Mouse (Mus musculus) erythroblast, adult 5-6 weeks (primary cell): ENCODE data around the gene Mvb12b. TPM values are rescaled to one million over a fixed set of nuclear protein-coding genes. Genes with fewer than 3 reads are reported as not detected.
A peak's percentile ranks its signal among the peaks of the same experiment; 100 is the strongest.

ENCODE experiments used
- ATAC-seq: replicated peaks from 2 replicates; pipeline ENCODE4 v1.8.0; 2016; ENCODE audit warnings: moderate number of reproducible peaks, mild to moderate bottlenecking, moderate TSS enrichment, inconsistent platforms; ENCODE audit not compliant: poor library complexity, low FRiP score, severe bottlenecking
- total RNA-seq, 2 experiments: library from RNA; stranded (forward) in 1 of 2; stranded (reverse) in 1 of 2; fragments of 150-400 nt in 1 of 2; fragments of 200-764, 138-1000 nt in 1 of 2; gene quantifications; 2 replicates each; pipeline versions ENCODE4 v1.2.3 to v1.2.4; 2015 to 2017; ENCODE audit warnings: low replicate concordance in 2 of 2

The Mvb12b gene
- total RNA-seq, 2 experiments from 2014 or later = 17.1 to 23.8 TPM

DNA sequence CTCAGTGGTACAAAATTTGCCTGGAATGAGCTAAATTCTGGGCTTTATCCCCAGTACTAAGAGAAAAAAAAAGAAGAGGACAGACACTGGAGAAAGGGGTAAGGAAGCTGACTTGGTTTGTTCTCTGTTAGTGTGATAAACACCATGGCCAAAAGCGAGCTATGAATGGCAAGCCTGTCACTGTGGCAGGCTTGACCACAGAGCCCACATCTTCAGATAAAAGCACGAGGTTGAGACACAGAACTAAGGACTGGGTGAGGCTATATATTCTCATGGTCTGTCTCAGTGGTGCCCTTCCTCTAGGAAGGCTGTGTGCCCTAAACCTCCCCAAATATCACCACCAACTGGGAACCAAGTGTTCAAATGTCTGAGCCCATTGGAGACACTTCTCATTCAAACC, 31.0 kb downstream of the Mvb12b start:
- no peak for ATAC-seq

DNA sequence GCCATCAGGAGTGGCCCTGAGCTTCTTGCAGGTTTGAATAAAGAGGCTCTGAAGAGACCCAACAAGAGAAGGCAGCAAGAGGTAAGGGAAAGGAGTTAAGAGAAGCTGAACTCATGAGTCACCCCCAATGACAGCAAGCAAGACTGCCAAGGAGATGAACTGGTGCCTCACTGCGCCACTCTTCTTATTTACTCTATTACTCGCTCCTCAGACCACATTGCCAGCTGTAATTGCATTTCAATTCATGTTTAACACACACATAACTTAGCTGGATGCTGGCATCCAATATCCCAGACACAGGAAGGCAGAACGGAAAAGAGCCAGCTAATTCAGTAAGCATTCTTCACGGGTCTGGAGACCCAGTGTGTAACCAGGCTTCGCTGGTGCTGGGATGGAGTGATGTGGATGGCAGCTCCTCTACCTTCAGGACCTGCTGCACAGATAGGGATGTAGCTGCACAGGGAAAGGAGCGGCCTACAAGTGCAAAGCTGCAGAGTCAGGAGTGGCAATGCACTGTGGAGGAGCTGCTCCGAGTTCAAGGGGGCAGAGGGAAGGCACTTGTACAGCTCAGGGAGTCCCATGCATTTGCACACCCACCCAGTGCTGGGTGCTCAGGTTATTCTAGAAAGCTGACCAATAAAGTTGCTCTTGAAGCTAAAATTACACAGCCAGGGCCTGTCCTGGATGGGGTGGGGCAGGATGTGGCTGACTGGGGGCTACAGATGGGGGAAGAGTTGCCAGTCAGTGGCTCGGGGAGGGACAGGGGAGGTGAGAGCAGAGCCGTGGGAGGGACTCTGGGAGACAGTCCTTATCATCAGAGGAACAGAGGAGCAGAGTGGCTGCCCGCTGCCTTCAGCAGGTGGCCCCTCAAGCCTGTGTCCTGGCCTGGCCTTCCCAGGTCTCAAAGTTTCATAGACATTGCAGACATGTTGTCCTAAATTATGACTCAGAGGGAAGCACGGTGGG, 34.5 kb downstream of the Mvb12b start:
- ATAC-seq = peak; percentile 89

DNA sequence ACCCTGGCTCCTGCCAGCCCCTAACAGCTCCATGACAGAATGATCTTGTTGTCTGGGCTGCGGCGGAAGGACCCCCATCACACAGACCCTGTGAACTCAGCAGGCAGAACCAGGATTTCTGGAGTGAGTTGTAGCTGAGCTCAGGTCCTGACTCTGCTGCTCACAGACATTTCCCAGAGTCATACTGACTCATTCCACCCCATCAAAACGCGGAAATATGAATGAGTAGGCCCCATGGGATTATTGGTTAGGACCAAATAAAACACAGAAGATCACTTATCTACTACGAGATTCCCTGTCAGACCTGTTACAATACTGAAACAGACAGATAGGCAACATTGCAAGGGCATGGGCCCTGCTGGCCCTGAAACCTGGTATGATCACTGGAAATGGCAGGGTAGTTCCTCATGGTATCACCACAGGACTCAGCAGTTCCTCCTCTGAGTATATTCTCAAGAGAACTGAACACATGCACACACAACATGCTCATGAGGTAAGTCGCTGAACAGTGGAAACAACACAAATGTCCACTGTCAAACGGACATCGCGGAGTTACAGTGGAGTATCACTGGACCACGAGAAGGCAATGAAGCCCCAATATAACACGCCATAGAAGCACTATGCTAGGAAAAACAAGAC, 40.4 kb downstream of the Mvb12b start:
- no peak for ATAC-seq

DNA sequence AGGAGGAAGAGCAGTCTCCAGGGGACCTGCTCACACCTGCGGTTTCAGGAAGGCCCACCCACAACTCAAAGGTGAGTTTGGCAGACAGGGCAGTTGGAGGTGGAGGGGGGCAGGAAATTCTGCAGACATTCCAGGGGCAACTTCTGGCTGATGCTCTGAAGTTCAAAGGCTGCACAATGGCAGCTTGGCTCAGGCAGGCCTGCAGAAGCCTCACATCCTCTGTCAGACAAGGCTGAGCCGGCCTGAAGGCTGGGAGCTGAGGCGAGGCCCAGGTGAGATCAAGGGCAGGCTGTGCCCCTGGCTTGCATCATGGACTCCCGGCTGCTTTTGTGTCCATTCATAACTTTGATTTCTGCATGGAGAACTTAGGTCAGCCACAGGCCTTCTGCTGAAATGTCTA, 41.1 kb downstream of the Mvb12b start:
- no peak for ATAC-seq

DNA sequence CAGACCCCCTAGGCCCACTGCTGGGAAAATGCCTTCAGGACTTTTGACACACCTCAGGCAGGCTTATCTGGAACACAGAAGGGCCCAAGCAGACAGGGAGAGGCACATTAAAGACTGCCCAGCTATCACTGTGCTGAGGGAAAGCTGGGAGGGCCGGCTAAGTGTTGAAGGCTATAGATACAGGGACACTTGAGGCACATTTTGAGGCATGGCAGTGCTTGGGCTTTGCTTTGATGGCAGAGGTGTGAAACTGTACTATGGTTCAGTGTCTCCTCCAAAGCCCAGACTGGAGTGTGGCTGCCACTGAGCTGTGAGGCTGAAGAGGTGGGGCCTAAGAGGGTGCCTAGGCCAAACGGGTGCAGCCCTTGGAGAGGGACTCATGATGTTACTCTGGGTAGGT, 44.1 kb downstream of the Mvb12b start:
- peak; percentile 66 for ATAC-seq

DNA sequence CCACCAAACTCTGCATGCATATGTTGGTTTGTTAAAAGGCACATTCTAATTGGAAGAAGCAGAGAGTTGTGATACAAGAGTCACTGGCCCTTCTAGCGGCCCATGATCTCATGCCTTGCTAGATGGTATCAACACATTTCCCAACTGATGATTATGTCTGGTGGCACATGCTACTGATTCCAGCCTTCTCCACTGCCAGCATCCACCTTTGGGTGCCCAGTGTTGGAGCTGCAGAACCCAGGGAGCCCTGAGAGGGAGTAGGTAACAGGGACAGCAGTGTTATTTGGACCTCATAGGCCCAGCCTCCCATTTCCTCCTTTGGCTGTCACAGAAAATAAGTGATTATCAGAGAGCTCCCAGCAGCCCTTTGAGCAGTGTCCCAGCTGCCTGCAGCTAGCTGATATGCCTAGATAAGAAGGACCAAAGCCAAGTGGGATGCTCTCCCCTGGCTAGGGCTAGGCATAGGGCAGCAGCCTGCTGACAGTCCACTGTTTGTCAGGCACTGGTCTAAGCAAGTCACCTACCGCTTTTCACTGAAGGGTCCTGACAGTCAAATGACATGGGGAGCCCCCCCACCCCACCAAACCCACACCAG, 44.7 kb downstream of the Mvb12b start:
- ATAC-seq = peak; percentile 76

DNA sequence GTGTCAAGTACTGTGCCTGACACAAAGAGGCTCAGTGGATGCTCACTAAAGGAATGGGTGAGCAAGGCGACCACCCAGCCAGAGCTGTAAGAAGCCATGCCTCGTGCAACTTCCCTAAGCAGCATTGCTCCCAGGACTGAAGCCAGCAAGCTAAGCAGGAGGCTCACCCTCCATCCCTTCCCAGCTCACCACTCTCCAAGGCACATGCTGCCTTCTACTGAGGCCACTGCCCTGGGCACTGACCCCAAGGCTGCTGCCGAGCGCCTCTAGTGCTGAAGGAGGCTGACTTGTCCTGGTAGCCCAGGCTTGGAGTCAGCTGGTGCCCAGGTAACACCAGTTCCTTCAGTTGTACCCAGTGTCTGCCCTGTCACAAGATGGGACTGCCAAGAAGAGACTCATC, 45.8 kb downstream of the Mvb12b start:
- no peak for ATAC-seq

DNA sequence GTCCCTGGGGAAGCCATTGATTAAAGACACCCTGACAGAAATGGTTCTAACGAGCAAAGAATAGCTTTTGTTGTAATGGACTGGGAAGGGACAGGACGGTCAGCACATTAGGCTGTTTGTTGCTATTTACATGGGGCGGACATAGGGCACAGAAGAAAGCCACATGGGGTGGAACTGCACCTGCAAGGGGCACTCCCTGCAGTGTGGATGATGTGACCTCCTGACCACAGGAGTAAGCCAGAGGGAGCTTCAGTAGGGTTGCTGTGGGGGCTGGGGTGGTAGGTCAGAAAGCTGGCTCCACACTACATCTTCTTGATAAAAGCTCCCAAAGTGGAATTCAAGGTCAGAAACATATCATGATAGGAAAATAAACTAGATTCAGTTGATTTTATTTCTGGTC, 47.3 kb downstream of the Mvb12b start:
- ATAC-seq = no peak

DNA sequence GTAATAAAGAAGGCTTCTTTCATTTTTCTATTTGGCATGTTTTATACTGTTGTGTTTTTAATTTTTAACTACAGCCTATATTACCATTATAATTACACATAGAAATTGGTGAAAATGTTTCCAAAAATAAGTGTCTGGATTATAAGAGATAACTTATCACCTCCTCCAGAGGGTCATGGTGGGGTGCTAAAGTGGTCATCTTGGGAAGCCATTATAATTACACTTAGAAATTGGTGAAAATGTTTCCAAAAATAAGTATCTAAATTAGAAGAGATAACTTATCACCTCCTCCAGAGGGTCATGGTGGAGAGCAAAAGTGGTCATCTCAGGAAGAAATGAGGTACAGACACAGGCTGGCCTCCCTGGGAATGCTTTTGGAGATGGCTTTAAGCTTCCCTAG, 48.5 kb downstream of the Mvb12b start:
- no peak for ATAC-seq

DNA sequence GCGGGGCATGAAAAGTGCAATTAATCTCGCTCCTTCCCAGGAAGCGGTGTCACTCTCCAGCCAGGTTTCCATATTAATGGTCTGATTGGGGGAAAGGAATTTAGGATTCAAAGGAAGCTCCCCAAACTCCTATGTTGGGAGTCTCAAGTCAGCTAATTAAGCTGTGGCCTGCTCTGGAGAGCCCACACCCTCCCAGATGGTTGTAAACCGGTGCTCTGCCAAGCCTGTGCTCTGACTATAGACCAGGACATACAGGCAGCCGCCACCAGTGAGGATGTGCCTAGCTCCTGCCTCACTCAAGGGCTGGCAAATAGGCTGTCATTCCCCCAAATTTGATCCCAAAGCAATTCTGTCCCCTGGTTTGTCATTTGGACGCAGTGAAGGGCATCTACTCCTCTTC, 50.4 kb downstream of the Mvb12b start:
- ATAC-seq = no peak

DNA sequence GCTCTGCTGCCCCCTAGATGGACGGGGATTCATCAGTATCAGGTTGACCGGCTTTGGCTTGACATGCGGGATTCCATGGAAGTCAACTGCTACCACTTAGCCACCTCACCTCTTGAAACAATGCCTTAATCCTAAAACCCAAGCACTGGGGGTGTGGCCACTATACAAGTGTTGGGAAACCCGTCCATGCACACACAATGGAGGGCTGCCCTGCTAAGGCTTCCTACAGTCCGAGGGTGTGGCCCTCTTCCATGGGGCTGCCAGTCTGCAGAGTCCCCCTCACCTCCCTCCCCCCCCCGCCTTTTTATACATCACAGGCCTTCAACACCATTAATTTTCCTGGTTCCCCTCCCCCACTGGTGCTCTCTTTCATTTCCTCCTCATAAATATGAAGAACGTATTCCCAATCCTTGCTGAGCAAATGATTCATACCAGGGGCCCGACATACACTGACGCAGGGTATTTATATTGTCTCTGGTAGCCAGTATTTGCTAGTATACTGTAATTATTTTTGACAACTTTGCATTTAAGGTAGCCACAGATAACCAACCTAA, 51.0 kb downstream of the Mvb12b start:
- no peak for ATAC-seq

DNA sequence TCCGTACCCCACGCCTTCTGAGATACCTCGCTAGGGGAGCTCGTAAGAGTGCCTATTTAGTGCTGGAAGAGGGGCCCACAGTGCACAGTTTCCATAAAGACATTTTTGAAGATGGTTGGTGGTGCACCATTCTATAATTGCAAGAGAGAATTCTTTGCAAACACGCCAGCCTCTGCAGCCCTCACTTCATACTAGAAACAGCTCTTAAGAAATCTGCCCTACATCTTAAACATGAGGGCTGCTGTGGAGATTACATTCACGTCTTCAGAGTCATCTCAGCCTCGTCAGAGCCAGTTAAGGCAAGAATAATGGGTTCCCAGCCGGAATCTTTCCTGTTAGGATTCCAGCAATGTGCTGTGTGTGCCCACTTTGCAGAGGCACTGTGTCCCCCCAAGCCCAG, 52.7 kb downstream of the Mvb12b start:
- no peak for ATAC-seq

DNA sequence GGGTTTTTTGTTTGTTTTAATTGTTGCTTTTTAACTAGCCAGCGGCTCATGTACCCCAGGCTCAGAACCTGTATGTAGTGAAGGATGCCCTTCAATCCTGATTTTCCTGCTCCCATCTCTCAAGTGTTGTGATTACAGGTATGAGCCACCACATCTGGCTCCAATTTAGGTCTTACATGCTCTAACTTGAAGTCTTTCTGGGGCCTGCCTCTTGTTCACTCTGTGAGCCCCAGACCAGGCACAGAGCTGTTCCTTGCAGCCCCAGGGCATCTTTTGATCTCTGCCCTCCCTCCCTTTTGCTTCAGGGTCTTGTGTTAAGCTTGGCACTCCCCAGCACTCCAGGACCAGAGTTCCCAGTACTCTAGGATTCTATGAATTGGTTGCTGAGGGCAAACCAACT, 53.8 kb downstream of the Mvb12b start:
- ATAC-seq = no peak

DNA sequence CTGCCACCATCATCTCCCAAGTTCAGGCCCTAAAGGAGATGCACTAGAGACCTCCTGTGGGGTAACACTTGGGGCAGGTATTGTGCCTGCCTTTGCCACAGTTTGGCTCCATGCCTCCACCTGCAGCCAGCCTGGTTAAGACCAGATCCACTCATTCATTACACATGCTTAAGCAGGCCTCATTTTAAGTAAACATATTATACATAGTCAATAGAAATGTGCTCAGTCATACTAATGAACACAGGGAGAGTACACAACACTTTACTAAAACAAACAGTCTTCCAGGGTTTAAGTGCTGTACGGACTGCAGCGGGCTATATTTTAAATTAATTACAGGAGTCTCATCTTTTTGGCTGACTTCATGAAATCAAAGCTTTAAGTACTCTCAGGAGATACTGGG, 57.9 kb downstream of the Mvb12b start:
- ATAC-seq = no peak

DNA sequence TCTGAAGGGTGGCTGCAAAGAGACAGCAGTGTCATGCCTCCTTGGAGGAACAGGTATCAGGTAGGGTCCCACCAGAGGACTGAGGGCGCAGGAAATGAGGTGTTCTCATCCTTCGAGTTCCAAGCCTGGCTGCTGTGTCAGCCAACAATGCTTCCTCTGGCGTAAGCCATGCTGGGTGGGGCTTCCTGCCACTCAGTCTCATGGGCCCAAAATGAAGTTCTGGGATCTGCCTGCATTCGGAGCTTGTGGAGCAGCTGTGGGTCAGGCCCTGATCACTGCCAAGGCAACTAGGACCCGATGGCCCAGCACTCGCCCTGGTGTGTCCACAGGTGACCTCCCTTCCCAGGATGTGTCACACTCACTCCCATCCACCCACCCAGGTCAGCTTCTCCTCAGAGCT, 61.0 kb downstream of the Mvb12b start:
- no peak for ATAC-seq

DNA sequence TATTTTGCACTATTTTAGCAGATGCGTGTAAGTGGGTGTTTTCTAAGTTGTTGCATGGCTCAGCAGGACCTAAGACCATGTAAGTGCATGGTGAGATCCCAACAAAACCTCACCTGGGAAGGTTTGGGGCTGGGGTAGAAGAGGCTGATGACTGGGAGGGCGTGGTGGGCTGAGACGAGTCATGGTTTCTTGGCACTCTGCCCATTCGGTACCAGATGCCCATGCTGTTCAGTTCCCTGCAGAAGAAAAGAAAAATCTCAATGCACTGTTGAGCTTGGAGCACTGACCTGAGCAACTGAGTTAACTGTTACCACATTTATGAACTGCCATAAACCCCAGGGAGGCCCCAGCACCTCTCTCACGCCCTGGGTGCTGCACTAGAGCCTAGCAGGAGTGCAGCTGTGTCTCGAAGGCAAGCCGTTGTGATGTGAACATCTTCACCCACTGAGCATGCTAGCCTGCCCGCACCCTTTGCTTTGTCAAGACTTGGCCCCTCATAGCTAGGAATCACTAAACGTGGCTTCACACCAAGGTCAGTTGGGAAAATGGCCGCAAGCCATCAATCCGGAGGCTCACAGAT, 62.7 kb downstream of the Mvb12b start:
- ATAC-seq = 0 out of 2 replicates have a peak, but pooled peaks have one; percentile 34

DNA sequence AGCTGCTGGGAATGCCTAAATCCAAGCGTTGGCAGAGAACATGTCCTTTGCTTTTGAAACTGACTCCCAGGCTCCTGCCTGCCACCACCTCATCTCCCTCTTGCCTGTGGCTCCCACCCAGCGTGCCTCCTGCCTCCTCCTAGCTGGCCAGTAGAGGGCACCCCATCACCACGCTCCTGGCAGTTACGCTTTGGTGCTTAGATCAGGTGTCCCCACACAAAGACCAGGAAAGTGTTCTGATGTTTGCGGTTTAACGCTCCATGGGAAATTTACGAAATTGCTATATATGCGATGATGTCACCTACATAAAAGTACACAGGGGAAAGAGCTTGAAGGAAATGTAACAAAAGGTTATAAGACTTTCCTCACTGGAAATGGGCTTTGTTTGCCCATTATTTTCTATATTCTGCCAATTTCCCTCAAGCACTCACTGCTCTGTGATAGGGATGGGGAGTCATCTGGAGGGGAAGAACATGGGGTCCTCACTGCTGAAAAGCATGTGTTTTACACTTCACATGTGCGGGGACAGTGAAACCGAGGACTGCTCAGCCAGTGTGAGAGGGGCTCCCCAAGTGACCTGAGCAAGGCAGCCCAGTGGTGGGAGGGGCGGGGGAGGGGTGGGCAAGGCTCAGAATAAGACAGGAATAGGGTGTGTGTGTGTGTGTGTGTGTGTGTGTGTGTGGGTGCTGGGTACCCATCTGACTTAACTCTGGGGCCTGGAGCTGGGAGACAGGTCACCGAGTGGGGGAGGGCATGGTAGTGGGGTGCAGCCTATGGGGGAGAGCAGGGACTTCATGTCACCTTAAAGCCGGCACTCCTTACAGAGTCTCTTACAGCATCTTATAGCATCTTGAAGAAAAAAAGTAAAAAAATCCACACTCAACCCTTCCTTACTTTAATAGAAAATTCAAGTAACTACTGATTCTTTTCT, 65.8 kb downstream of the Mvb12b start:
- ATAC-seq = peak; percentile 88

DNA sequence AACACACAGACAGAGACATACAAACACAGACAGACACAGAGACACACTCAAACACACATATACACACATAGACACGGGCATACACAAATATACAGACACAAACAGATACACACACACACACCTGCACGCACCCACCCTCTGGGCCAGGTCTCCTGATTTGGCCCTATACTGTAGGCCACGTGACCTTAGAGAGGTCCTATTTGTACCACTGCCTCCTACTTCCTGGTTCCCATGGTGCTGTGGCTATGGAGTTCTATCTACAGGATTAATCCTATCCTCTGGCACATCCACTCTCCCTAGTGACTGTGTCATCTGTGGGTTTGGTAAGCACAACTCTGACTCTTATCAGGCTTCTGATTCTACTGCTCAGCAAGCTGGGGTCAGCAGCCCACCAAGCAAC, 67.3 kb downstream of the Mvb12b start:
- no peak for ATAC-seq

DNA sequence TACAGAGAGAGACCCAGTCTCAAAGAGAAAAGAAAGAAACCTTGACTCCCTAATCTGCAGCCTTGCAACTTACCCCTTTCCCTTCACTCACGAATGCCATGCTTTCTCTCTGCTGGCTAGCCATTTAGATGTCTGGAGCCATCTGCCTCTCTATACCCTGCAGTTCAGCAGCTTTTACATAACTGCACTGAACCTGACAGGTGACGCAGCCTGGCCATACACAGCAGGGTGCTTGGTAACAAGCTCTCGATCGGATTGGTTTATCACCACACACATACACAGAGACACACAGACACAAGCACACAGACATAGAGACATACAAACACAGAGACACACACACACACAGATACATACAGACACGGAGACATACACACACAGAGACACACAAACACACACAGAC, 67.7 kb downstream of the Mvb12b start:
- ATAC-seq = no peak
